In genomic region chr11:35955572-35955971, GRCm38 (mm10) we compare ENCODE assay signal across 11 mouse cellular contexts. TPM values are rescaled to one million over a fixed set of nuclear protein-coding genes. Genes with fewer than 3 reads are reported as not detected.
DNase-seq lines count a peak whose midpoint lies in the region; ATAC-seq lines count a peak whose summit lies in the region.
"Had no signal": no experiment of that assay in that cellular context is flagged by ENCODE, and none has a peak within 500 bp of the region (broad histone marks: within the 10 kb centered on the region; RNA-seq: fewer than 3 reads in every experiment).

No protein-coding gene starts in this region.

- no peak overlapping the region for H3K4me2 ChIP-seq in intestine, embryonic 15.5 days (replicated peaks)
- no peak overlapping the region for H3K4me2 ChIP-seq in forebrain, embryonic 16.5 days (ENCODE audit: low read length)
- H3K4me2 ChIP-seq: hindbrain, embryonic 14.5 days; liver, embryonic 13.5 days; midbrain, embryonic 15.5 days had no signal

- H3K27me3 ChIP-seq in intestine, embryonic 15.5 days (replicated peaks) = no peaks in the 10 kb centered on the region
- H3K27me3 ChIP-seq in forebrain, embryonic 16.5 days (replicated peaks; ENCODE audit: control insufficient read depth, insufficient read depth, low read length) = no peaks in the 10 kb centered on the region
- H3K27me3 ChIP-seq: liver, embryonic 13.5 days; midbrain, embryonic 15.5 days had no signal

- WGBS in intestine, embryonic 15.5 days = 30% methylated on average over 3 of the region's 3 CpGs
- WGBS in forebrain, embryonic 16.5 days = 87% methylated on average over 3 of the region's 3 CpGs

- no peaks in the 10 kb centered on the region for H3K36me3 ChIP-seq in intestine, embryonic 15.5 days
- no peaks in the 10 kb centered on the region for H3K36me3 ChIP-seq in forebrain, embryonic 16.5 days (ENCODE audit: control insufficient read depth, insufficient read depth)
- H3K36me3 ChIP-seq: liver, embryonic 13.5 days; midbrain, embryonic 15.5 days had no signal

- no peak overlapping the region for H3K4me3 ChIP-seq in intestine, embryonic 15.5 days (replicated peaks)
- no peak overlapping the region for H3K4me3 ChIP-seq in forebrain, embryonic 16.5 days (replicated peaks; ENCODE audit: low read length)
- H3K4me3 ChIP-seq: liver, embryonic 13.5 days; midbrain, embryonic 15.5 days had no signal

- peaks cover 14% of the 10 kb centered on the region for H3K4me1 ChIP-seq in intestine, embryonic 15.5 days (replicated peaks)
- H3K4me1 ChIP-seq in forebrain, embryonic 16.5 days (replicated peaks; ENCODE audit: control insufficient read depth, insufficient read depth, low read length) = no peaks in the 10 kb centered on the region

- no peaks in the 10 kb centered on the region for H3K9me3 ChIP-seq in intestine, embryonic 15.5 days
- no peaks in the 10 kb centered on the region for H3K9me3 ChIP-seq in forebrain, embryonic 16.5 days (ENCODE audit: control insufficient read depth, low read length)
- H3K9me3 ChIP-seq: liver, embryonic 13.5 days; midbrain, embryonic 15.5 days had no signal

- H3K9ac ChIP-seq in intestine, embryonic 15.5 days = no peak overlapping the region
- H3K9ac ChIP-seq in forebrain, embryonic 16.5 days (replicated peaks; ENCODE audit: low read depth, low read length) = no peak overlapping the region
- H3K9ac ChIP-seq: hindbrain, embryonic 14.5 days; liver, embryonic 13.5 days; midbrain, embryonic 15.5 days had no signal

- ATAC-seq in intestine, embryonic 15.5 days = peak; percentile 84
- ATAC-seq in forebrain, embryonic 16.5 days = no peak
- ATAC-seq: midbrain, embryonic 15.5 days had no signal

- DNase-seq in ovary, postnatal 36 days (ENCODE audit: low spot score) = peak; percentile 26
- no peak for DNase-seq in ovary, adult 18-20 months (ENCODE audit: low spot score)
- DNase-seq in kidney, postnatal 25 days = peak; percentile 72 to 83
- DNase-seq in urinary bladder, postnatal 36 days (ENCODE audit: low spot score in 2 of 2) = peak; percentile 58 to 67
- DNase-seq in right cerebral cortex, adult 2 months (ENCODE audit: low spot score in 2 of 2) = no peak
- DNase-seq: adrenal gland, adult 8-10 months; liver, embryonic 13.5 days had no signal

- no peak overlapping the region for H3K27ac ChIP-seq in intestine, embryonic 15.5 days
- H3K27ac ChIP-seq in forebrain, embryonic 16.5 days (ENCODE audit: low read length) = no peak overlapping the region
- H3K27ac ChIP-seq: hindbrain, embryonic 14.5 days; liver, embryonic 13.5 days; midbrain, embryonic 15.5 days had no signal

RNA-seq across cellular contexts. Expression of gene Wwc1, which starts 24.8 kb away (rescaled TPM):
- polyA plus RNA-seq in intestine, embryonic 15.5 days (2015; fragmentation: Nextera tagmentation; extraction: Ambion mirVana) = 14.0 and 14.1 TPM in 2 replicates
- 10.2 and 14.9 TPM in 2 replicates for polyA plus RNA-seq in forebrain, embryonic 16.5 days (2015; fragmentation: Nextera tagmentation; extraction: Ambion mirVana)

Comparison
In these comparisons a context has a peak if more than half of its experiments do, and no peak if none do; other contexts are left out.
1. DNase-seq: peak in ovary, postnatal 36 days (single experiment), kidney, postnatal 25 days (2 of 2) and urinary bladder, postnatal 36 days (2 of 2); none in ovary, adult 18-20 months (single experiment) and right cerebral cortex, adult 2 months (0 of 2).